Mouse (Mus musculus) hindbrain, embryonic 12.5 days (tissue): ENCODE results near the gene Dpp6. TPM values are rescaled to one million over a fixed set of nuclear protein-coding genes. Genes with fewer than 3 reads are reported as not detected.
"Not testable (repeated sequence)": the region's sequence is repeated elsewhere in the genome, so short reads cannot be mapped to it uniquely, and the experiment has no call there.

Source experiments
- ATAC-seq: fragments of 200-750 bp; cut with Nextera tagmentation; 2 replicates; pipeline ENCODE4 v1.8.0; 2017; ENCODE audit warnings: moderate TSS enrichment; ENCODE audit not compliant: low FRiP score
- H3K27ac ChIP-seq: fragments of 300-500 bp; sonication (generic); 2 replicates; pipeline ENCODE4 v1.5.1; 2016; ENCODE audit warnings: mild to moderate bottlenecking
- H3K27me3 ChIP-seq: fragments of 300-500 bp; sonication (generic); 2 replicates; pipeline ENCODE4 v1.6.1; 2016; ENCODE audit warnings: mild to moderate bottlenecking
- H3K36me3 ChIP-seq: fragments of 300-500 bp; sonication (generic); 2 replicates; pipeline ENCODE4 v1.6.1; 2016; ENCODE audit warnings: mild to moderate bottlenecking
- H3K4me1 ChIP-seq: fragments of 300-500 bp; sonication (generic); 2 replicates; pipeline ENCODE4 v1.6.1; 2016
- H3K4me2 ChIP-seq: fragments of 300-500 bp; sonication (generic); replicated peaks from 2 replicates; pipeline ENCODE4 v1.6.1; 2016; ENCODE audit warnings: mild to moderate bottlenecking
- H3K4me3 ChIP-seq: fragments of 300-500 bp; sonication (generic); 2 replicates; pipeline ENCODE4 v1.5.1; 2016; ENCODE audit warnings: mild to moderate bottlenecking
- H3K9ac ChIP-seq: fragments of 300-500 bp; sonication (generic); 2 replicates; pipeline ENCODE4 v1.6.1; 2016; ENCODE audit warnings: mild to moderate bottlenecking, moderate library complexity
- H3K9me3 ChIP-seq: fragments of 300-500 bp; sonication (generic); replicated peaks from 2 replicates; pipeline ENCODE4 v1.6.1; 2016; ENCODE audit warnings: mild to moderate bottlenecking
- WGBS: fragments of 180-500 bp; shearing (Covaris S2); methylation state at CpG from one replicate; pipeline ENCODE4 v1.1.7; 2016; 5-methylcytosine and 5-hydroxymethylcytosine counted together
- polyA plus RNA-seq: library from polyadenylated mRNA; unstranded; fragments of >200 nt; fragmentation: Nextera tagmentation; extraction: Ambion mirVana; gene quantifications from 2 replicates; pipeline ENCODE4 v1.2.1, GENCODE M21; 2016

Gene Dpp6
- polyA plus RNA-seq, 1 experiment from 2014 or later: 27.2 TPM

GRCm38 (mm10) chr5:27424484-27425080, 607.6 kb downstream of the Dpp6 start:
- H3K27ac ChIP-seq: no peak overlapping the region
- H3K4me1 ChIP-seq: 0 out of 2 replicates have a peak, but pooled peaks cover 5% of the 10 kb centered on the region
- H3K4me2 ChIP-seq: no peak overlapping the region
- H3K9me3 ChIP-seq: no peaks in the 10 kb centered on the region
- H3K4me3 ChIP-seq: no peak overlapping the region
- H3K27me3 ChIP-seq: no peaks in the 10 kb centered on the region
- no peaks in the 10 kb centered on the region for H3K36me3 ChIP-seq
- ATAC-seq: no peak
- no peak overlapping the region for H3K9ac ChIP-seq
- WGBS: 68% methylated on average over 3 of the region's 3 CpGs

DNA sequence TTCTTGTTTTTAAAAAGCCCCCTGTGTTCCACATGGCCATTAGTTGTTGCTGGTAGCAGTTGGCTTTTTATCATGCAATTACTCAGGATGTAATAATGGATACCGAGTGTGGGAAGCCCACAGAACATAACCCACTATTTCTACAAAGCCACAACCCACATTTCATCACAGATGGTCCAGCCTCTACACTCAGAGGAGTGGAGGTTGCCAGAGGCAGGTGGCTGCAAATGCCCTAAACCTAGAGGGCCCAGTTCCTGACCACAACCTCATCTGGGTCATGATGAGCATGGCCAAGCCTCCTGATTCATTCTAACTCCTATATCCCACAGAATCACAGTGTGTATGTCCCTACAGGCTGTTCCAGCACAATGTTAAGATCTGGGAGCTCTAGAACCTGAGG, 609.2 kb downstream of the Dpp6 start:
- Histone ChIP-seq H3K9ac (no peak overlapping the region), H3K4me3 (no peak overlapping the region), H3K4me1 (0 out of 2 replicates have a peak, but pooled peaks cover 5% of the 10 kb centered on the region), H3K9me3 (no peaks in the 10 kb centered on the region), H3K4me2 (no peak overlapping the region), H3K36me3 (no peaks in the 10 kb centered on the region), H3K27me3 (no peaks in the 10 kb centered on the region), H3K27ac (no peak overlapping the region)
- ATAC-seq: no peak
- WGBS: 76% methylated on average over 1 of the region's 1 CpGs

DNA sequence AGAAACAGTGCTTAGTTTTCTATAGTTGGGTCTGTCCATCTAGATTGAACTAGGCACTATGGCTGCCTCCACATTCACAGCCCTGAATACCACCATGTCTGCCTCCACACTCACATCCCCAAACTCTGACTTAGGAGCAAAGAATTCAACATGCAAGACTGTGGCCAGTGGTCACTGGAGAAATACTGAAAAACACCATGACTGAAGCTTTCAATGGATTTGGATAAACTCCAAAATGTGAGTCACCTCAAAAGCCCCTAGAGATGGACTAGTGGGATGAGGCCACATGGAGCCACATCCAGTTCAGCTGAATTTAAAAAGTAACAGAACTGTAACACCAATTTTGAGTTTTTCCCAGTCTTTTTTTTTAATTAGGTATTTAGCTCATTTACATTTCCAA, 616.6 kb downstream of the Dpp6 start:
- no peak overlapping the region for H3K4me3 ChIP-seq
- no peak overlapping the region for H3K27ac ChIP-seq
- no peak overlapping the region for H3K4me2 ChIP-seq
- no peak overlapping the region for H3K9ac ChIP-seq
- no peaks in the 10 kb centered on the region for H3K27me3 ChIP-seq
- H3K9me3 ChIP-seq: no peaks in the 10 kb centered on the region
- H3K4me1 ChIP-seq: no peaks in the 10 kb centered on the region
- no peaks in the 10 kb centered on the region for H3K36me3 ChIP-seq
- ATAC-seq: no peak

- Histone ChIP-seq H3K4me1 (no peaks in the 10 kb centered on the region), H3K27me3 (no peaks in the 10 kb centered on the region), H3K4me2 (no peak overlapping the region), H3K9me3 (no peaks in the 10 kb centered on the region), H3K27ac (no peak overlapping the region), H3K4me3 (no peak overlapping the region), H3K36me3 (no peaks in the 10 kb centered on the region), H3K9ac (no peak overlapping the region)
- ATAC-seq: no peak
- WGBS: 47% methylated on average over 3 of the region's 3 CpGs
These were observed 636.3 kb downstream of the Dpp6 start for GRCm38 (mm10) chr5:27453201-27453845.

DNA sequence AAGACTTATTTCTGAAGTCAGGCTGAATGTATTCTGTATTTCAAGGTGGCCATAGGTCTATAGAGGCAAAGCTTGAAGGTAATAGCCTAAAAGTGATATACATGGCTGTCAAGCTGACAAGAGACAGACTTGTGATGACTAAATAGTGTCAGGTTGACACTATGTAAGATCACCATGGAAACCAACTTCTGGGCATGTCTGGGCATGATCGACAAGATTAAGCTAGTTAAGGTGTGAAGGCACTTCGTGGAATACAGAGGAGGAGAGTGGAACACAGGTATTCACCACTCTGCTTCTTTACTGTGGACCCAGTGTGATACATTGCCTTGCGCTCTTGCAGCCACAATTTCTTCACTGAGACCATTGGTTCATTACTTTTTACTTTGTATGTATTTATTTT, 637.4 kb downstream of the Dpp6 start:
- no peak for ATAC-seq
- WGBS: 86% methylated on average over 3 of the region's 3 CpGs
- H3K4me2 ChIP-seq: no peak overlapping the region

DNA sequence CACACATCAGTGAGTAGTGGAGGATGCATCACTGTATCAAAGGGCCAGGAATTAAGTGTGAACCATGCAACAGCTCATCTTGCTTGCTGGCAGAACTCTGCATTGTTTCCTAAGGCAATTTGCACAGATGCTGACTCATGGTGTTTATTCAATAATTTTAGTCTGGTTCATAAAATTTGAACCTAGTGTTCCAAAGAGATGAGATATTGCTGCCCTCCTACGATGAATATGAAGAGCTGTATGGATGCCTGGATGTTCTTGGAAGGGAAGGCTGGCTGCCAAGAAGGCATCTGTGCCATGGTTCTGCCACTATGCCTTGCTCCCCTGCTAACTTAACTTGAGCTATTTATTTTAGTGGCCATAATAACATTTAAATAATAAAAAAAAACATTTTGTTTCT, 640.0 kb downstream of the Dpp6 start:
- Histone ChIP-seq H3K27ac (no peak overlapping the region), H3K27me3 (no peaks in the 10 kb centered on the region), H3K9me3 (no peaks in the 10 kb centered on the region), H3K4me2 (no peak overlapping the region), H3K4me1 (no peaks in the 10 kb centered on the region), H3K4me3 (no peak overlapping the region), H3K9ac (no peak overlapping the region), H3K36me3 (no peaks in the 10 kb centered on the region)
- 93% methylated on average over 1 of the region's 1 CpGs for WGBS
- no peak for ATAC-seq

More for the DNA sequence above, 637.4 kb downstream of the Dpp6 start:
- Histone ChIP-seq H3K9me3 (no peaks in the 10 kb centered on the region), H3K36me3 (no peaks in the 10 kb centered on the region), H3K4me3 (no peak overlapping the region), H3K27ac (no peak overlapping the region), H3K4me1 (no peaks in the 10 kb centered on the region), H3K27me3 (no peaks in the 10 kb centered on the region), H3K9ac (no peak overlapping the region)

DNA sequence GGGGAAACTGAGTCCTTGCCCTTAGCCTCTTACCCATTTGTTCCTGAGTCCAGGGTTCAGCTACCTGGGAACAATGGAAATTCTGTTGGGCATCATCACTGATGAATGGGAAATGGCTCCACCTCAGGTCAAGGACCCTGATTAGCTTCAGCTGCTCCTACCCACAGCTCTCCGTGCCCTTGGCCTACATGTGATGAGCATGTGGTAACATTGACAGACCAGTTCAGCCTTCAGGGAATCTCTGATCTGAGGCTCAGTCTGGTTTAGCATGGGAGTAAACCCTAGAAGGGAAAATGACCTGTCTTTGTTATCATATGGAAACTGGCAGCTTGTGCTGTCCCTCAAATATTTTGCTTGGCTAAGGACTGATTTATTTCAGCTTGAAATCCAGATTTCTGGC, 640.7 kb downstream of the Dpp6 start:
- Histone ChIP-seq H3K9ac (no peak overlapping the region), H3K36me3 (no peaks in the 10 kb centered on the region), H3K4me2 (no peak overlapping the region), H3K4me3 (no peak overlapping the region), H3K27ac (no peak overlapping the region), H3K4me1 (no peaks in the 10 kb centered on the region), H3K9me3 (no peaks in the 10 kb centered on the region), H3K27me3 (no peaks in the 10 kb centered on the region)
- ATAC-seq: no peak
- 76% methylated on average over 1 of the region's 1 CpGs for WGBS

- Histone ChIP-seq H3K36me3 (peaks cover 4% of the 10 kb centered on the region; the same call in 1 of the 2 replicates), H3K27ac (no peak overlapping the region), H3K4me2 (no peak overlapping the region), H3K4me1 (no peaks in the 10 kb centered on the region), H3K4me3 (no peak overlapping the region), H3K27me3 (no peaks in the 10 kb centered on the region), H3K9me3 (no peaks in the 10 kb centered on the region), H3K9ac (no peak overlapping the region)
- ATAC-seq: no peak
- WGBS: 83% methylated on average over 4 of the region's 4 CpGs
These were observed 658.0 kb downstream of the Dpp6 start for GRCm38 (mm10) chr5:27474964-27475465.

- Histone ChIP-seq H3K36me3 (no peaks in the 10 kb centered on the region), H3K4me1 (no peaks in the 10 kb centered on the region), H3K27ac (no peak overlapping the region), H3K27me3 (no peaks in the 10 kb centered on the region), H3K9ac (no peak overlapping the region), H3K4me3 (no peak overlapping the region), H3K4me2 (no peak overlapping the region), H3K9me3 (no peaks in the 10 kb centered on the region)
- no peak for ATAC-seq
- 78% methylated on average over 2 of the region's 2 CpGs for WGBS
These were observed 664.7 kb downstream of the Dpp6 start for GRCm38 (mm10) chr5:27481706-27482105.

- Histone ChIP-seq H3K4me3 (no peak overlapping the region), H3K9ac (no peak overlapping the region), H3K4me2 (no peak overlapping the region), H3K4me1 (no peaks in the 10 kb centered on the region), H3K9me3 (no peaks in the 10 kb centered on the region), H3K27me3 (no peaks in the 10 kb centered on the region), H3K36me3 (no peaks in the 10 kb centered on the region), H3K27ac (no peak overlapping the region)
- WGBS: 40% methylated on average over 1 of the region's 1 CpGs
- ATAC-seq: no peak; the same call in 1 of the 2 replicates
These were observed 669.1 kb downstream of the Dpp6 start for GRCm38 (mm10) chr5:27486138-27486537.

DNA sequence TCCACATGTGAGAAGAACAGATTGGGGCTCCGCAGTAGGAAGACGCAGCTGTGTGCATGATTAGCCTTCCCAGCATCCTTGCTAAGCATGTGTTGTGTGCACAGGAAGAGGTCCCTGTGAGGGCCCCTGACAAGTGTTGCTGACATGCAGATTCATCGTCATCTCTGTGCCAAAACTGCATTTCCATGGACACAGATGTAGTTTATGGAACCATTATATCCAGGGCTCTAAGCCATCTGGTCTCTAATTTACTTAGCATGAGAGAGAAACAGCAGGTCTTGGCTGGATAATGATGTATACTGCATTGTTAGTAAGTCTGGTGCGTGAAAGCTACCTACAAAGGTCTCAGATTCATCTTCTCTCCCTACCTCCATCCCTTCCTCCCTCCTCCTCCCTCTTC, 673.9 kb downstream of the Dpp6 start:
- Histone ChIP-seq H3K9me3 (no peaks in the 10 kb centered on the region), H3K4me3 (no peak overlapping the region), H3K27me3 (no peaks in the 10 kb centered on the region), H3K4me1 (no peaks in the 10 kb centered on the region), H3K36me3 (no peaks in the 10 kb centered on the region), H3K4me2 (no peak overlapping the region), H3K9ac (no peak overlapping the region), H3K27ac (no peak overlapping the region)
- 80% methylated on average over 4 of the region's 4 CpGs for WGBS
- no peak for ATAC-seq

- not testable (repeated sequence) for H3K4me2 ChIP-seq, H3K36me3 ChIP-seq, H3K27me3 ChIP-seq, ATAC-seq, H3K9me3 ChIP-seq, H3K4me1 ChIP-seq, H3K27ac ChIP-seq, H3K4me3 ChIP-seq, H3K9ac ChIP-seq
- 51% methylated on average over 1 of the region's 1 CpGs for WGBS
These were observed 684.3 kb downstream of the Dpp6 start, which contains the start of gene Speer4b for GRCm38 (mm10) chr5:27501338-27501737. TSS of gene Speer4b (minus strand) at chr5:27501438.

DNA sequence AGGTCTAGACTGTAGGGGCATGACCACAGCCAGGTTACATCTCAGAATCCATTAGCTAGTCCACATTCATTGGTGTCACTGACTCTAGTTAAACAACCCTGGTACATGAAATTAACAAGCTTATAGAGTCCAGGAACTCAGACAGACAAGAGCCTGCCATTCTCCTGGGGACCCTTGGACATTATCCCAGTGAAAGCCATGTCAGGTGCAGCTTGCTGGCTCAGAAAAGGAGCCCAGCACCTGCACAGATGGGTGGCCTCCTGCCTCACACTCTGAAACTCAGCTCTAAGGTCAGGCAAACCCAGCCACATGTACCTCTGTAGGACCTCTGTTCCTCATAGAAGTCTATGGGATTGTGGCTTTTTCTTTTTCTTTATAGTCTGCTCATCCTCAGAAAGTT, 701.7 kb downstream of the Dpp6 start:
- ATAC-seq: no peak
- H3K36me3 ChIP-seq: no peaks in the 10 kb centered on the region
- H3K9ac ChIP-seq: no peak overlapping the region
- H3K9me3 ChIP-seq: no peaks in the 10 kb centered on the region
- no peaks in the 10 kb centered on the region for H3K27me3 ChIP-seq
- H3K4me1 ChIP-seq: no peaks in the 10 kb centered on the region
- H3K27ac ChIP-seq: no peak overlapping the region
- H3K4me2 ChIP-seq: no peak overlapping the region
- no peak overlapping the region for H3K4me3 ChIP-seq
